Mouse (Mus musculus) hindbrain, embryonic 10.5 days (tissue): ENCODE results near the gene Lmln. TPM values are rescaled to one million over a fixed set of nuclear protein-coding genes. Genes with fewer than 3 reads are reported as not detected.
"Not testable (repeated sequence)": the region's sequence is repeated elsewhere in the genome, so short reads cannot be mapped to it uniquely, and the experiment has no call there.

Experiments used
- DNase-seq: peaks from one replicate; pipeline ENCODE4 v3.0.0-alpha.2; 2017; ENCODE audit warnings: low spot score
- H3K27ac ChIP-seq: fragments of 300-500 bp; sonication (generic); 2 replicates; pipeline ENCODE4 v1.5.1; 2016; ENCODE audit warnings: mild to moderate bottlenecking, moderate library complexity
- H3K27me3 ChIP-seq: fragments of 300-500 bp; sonication (generic); 2 replicates; pipeline ENCODE4 v1.6.1; 2016; ENCODE audit warnings: mild to moderate bottlenecking; ENCODE audit not compliant: poor library complexity, insufficient read depth, severe bottlenecking
- H3K36me3 ChIP-seq: fragments of 300-500 bp; sonication (generic); 2 replicates; pipeline ENCODE4 v1.6.1; 2016; ENCODE audit warnings: mild to moderate bottlenecking, moderate library complexity
- H3K4me1 ChIP-seq: fragments of 300-500 bp; sonication (generic); replicated peaks from 2 replicates; pipeline ENCODE4 v1.6.1; 2016; ENCODE audit warnings: mild to moderate bottlenecking
- H3K4me3 ChIP-seq: fragments of 300-500 bp; sonication (generic); 2 replicates; pipeline ENCODE4 v1.5.1; 2016; ENCODE audit warnings: mild to moderate bottlenecking, moderate library complexity
- H3K9me3 ChIP-seq: fragments of 300-500 bp; sonication (generic); 2 replicates; pipeline ENCODE4 v1.6.1; 2016; ENCODE audit warnings: mild to moderate bottlenecking, moderate library complexity
- WGBS: fragments of 180-500 bp; shearing (Covaris S2); methylation state at CpG from one replicate; pipeline ENCODE4 v1.1.7; 2016; 5-methylcytosine and 5-hydroxymethylcytosine counted together
- microRNA counts: library from miRNA; unstranded; fragments of <30 nt; microRNA quantifications from one replicate; lab custom pipeline; 2017
- polyA plus RNA-seq: library from polyadenylated mRNA; unstranded; fragments of >200 nt; fragmentation: Nextera tagmentation; extraction: Ambion mirVana; gene quantifications from 2 replicates; pipeline ENCODE4 v1.2.1, GENCODE M21; 2016

The Lmln gene
- polyA plus RNA-seq, 1 experiment from 2014 or later, result 4.7 TPM

- H3K27me3 ChIP-seq, DNase-seq, H3K4me1 ChIP-seq, H3K9me3 ChIP-seq, H3K4me3 ChIP-seq, H3K36me3 ChIP-seq, H3K27ac ChIP-seq: not testable (repeated sequence)
- 85% methylated on average over 5 of the region's 5 CpGs for WGBS
Observed at GRCm38 (mm10) chr16:33176831-33177230, 114.5 kb downstream of the Lmln start.

MicroRNAs encoded within 50 kb of the gene (microRNA counts, 519-probe panel; counts per million panel counts)
- 1,255 counts per million, percentile 77 among the panel's probes with 10 or more counts for microRNA mmu-miR-1947 (lab: Ali Mortazavi, UCI)

Other genes starting within 250 kb of the Lmln start
- 78.1 and 97.4 TPM in 2 replicates for gene Fyttd1, start 185.0 kb upstream of the Lmln start, polyA plus RNA-seq
- gene Rubcn, start 184.8 kb upstream of the Lmln start, polyA plus RNA-seq, result 21.7 and 22.6 TPM in 2 replicates
- gene Lrch3, start 148.4 kb upstream of the Lmln start, polyA plus RNA-seq, result 30.3 and 33.7 TPM in 2 replicates
- gene Iqcg, start 6.3 kb upstream of the Lmln start, polyA plus RNA-seq, result 5.0 and 5.6 TPM in 2 replicates
- 860 and 944 TPM in 2 replicates for gene Rpl35a, start 6.1 kb upstream of the Lmln start, polyA plus RNA-seq
- 23.2 and 24.0 TPM in 2 replicates for gene Osbpl11, start 122.5 kb downstream of the Lmln start, polyA plus RNA-seq
- gene Snx4, start 188.9 kb downstream of the Lmln start, polyA plus RNA-seq, result 58.2 and 69.5 TPM in 2 replicates